Mouse (Mus musculus): ENCODE results near the gene Syt10. TPM values are rescaled to one million over a fixed set of nuclear protein-coding genes. Genes with fewer than 3 reads are reported as not detected.
"Not testable (repeated sequence)": the region's sequence is repeated elsewhere in the genome, so short reads cannot be mapped to it uniquely, and the experiment has no call there.

Gene Syt10
- 3.2 and 3.6 TPM in 2 replicates for polyA plus RNA-seq (2012; rRNA removed)

GRCm38 (mm10) chr15:89841364-89842017 is at the start of gene Syt10:
TSS of gene Syt10 (minus strand) at chr15:89841860.
- TF ChIP-seq CTCF (IDR thresholded peaks at IDR 0.05; ENCODE audit: extremely low read depth, insufficient read depth, low read length) = no peak
- TF ChIP-seq POLR2A (IDR thresholded peaks at IDR 0.05; ENCODE audit: extremely low read depth, insufficient read depth, low read length) = no peak
- Histone ChIP-seq H3K27ac (ENCODE audit: insufficient read depth, low read length) (no peak within 1 kb of the TSS), H3K4me3 (ENCODE audit: insufficient read depth, low read length) (peak within 1 kb of the TSS; percentile 91), H3K4me1 (ENCODE audit: control insufficient read depth, insufficient read depth, low read length) (no peaks in the 10 kb centered on the region)

DNA sequence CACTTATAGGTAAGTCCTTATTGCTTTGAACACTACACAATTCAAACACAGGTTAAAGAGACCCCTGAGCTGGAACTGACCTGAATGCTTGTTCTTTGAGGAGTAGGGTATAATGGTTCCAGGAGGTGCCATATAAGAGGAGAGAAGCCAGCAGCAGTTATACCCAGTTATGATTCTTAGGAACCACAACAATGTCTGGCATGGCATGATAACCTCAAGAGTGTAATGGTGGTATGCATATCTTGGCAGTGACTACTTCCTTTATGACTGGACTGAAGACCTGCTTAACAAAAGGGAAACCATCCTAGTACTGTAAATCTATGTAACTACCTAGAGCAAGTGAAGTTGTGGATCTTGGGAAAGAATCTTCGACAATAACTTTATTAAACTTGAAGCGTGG is 42.1 kb upstream of the Syt10 start:
- no peak overlapping the region for H3K4me3 ChIP-seq (ENCODE audit: insufficient read depth, low read length)
- H3K4me1 ChIP-seq (ENCODE audit: control insufficient read depth, insufficient read depth, low read length) = no peaks in the 10 kb centered on the region
- TF ChIP-seq CTCF (IDR thresholded peaks at IDR 0.05; ENCODE audit: extremely low read depth, insufficient read depth, low read length) (no peak), POLR2A (IDR thresholded peaks at IDR 0.05; ENCODE audit: extremely low read depth, insufficient read depth, low read length) (no peak)
- H3K27ac ChIP-seq (ENCODE audit: insufficient read depth, low read length) = no peak overlapping the region

DNA sequence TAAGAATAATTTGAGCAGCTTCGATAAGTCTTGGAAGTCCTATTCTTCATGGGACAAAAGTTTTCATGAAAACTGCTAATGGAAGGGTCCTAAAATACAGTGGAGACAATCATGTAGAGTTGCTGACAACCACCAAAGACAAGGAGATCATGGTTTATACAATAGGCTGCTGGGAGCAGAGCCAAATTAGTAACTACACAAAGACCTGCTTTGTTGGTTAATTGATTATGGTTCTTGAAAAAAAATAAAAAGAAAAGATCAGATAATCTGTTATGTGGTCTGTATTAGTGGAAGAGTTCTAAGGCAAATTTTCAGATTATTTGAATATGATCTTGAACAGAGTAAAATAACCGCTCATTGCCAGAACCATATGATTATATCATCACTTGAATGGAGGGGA is 37.3 kb upstream of the Syt10 start:
- H3K27ac ChIP-seq (ENCODE audit: insufficient read depth, low read length) = no peak overlapping the region
- H3K4me1 ChIP-seq (ENCODE audit: control insufficient read depth, insufficient read depth, low read length) = no peaks in the 10 kb centered on the region
- H3K4me3 ChIP-seq (ENCODE audit: insufficient read depth, low read length) = no peak overlapping the region
- TF ChIP-seq POLR2A (IDR thresholded peaks at IDR 0.05; ENCODE audit: extremely low read depth, insufficient read depth, low read length) = no peak
- TF ChIP-seq CTCF (IDR thresholded peaks at IDR 0.05; ENCODE audit: extremely low read depth, insufficient read depth, low read length) = no peak

DNA sequence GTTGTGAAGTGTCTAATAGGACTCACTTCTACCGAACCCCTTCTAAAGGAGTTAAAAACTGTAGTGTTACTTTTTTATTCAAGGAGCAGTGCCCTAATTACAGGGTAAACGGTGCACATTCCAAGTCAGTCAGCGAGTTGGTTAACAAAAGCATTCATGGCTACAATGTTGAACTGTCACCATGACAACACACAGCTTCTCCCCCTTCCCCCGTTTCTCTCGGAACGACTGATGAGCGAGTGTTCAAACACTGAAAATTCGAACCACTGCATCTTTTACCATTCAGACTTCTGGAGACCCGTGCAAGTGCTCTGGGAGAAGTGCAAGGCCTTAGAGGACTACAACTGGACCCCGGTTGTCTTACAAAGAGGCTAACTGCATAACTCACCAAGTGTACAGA is 25.6 kb downstream of the Syt10 start:
- Histone ChIP-seq H3K27ac (ENCODE audit: insufficient read depth, low read length) (no peak overlapping the region), H3K4me1 (ENCODE audit: control insufficient read depth, insufficient read depth, low read length) (no peaks in the 10 kb centered on the region), H3K4me3 (ENCODE audit: insufficient read depth, low read length) (no peak overlapping the region)
- TF ChIP-seq POLR2A (IDR thresholded peaks at IDR 0.05; ENCODE audit: extremely low read depth, insufficient read depth, low read length) (no peak), CTCF (IDR thresholded peaks at IDR 0.05; ENCODE audit: extremely low read depth, insufficient read depth, low read length) (no peak)

DNA sequence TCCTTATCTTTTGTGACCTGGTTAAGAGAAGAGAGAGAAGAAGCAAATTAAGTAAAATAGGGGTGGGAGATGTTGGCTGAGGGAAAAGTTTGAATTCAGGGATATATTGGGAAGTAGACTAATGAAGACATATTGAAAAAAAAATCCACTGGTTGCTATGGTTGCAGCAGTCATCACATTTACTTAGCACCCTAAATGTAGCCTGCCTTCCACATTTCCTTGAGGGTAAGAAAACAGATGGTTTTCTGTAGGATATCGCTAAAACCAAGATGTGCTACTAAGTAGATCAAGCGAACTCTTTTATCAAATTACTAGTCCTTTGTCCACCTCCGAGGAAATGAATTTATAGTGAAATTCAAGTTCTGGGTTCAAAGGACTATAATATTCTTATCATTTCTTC is 37.2 kb downstream of the Syt10 start:
- TF ChIP-seq CTCF (IDR thresholded peaks at IDR 0.05; ENCODE audit: extremely low read depth, insufficient read depth, low read length) (no peak), POLR2A (IDR thresholded peaks at IDR 0.05; ENCODE audit: extremely low read depth, insufficient read depth, low read length) (no peak)
- Histone ChIP-seq H3K4me3 (ENCODE audit: insufficient read depth, low read length) (no peak overlapping the region), H3K4me1 (ENCODE audit: control insufficient read depth, insufficient read depth, low read length) (0 out of 2 replicates have a peak, but pooled peaks cover 2% of the 10 kb centered on the region), H3K27ac (ENCODE audit: insufficient read depth, low read length) (no peak overlapping the region)

DNA sequence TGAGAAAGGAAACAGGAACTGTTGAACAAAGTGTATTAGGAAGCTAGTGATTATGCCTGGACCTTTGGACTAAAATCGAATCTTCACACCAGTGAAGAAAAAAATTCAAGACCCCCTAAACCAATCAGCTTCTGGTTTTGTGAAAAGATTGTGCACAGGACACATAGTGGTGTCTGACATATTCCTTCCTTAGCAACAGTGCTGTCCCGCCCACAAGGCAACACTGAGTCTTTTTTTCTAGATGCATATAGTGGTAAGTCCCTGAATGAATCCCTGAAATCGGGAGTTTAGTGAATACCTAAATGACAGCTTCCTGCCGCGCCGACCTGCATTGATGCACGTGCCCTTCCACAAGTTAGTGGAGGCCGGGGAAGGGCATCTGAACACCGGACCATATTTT is 61.7 kb downstream of the Syt10 start:
- Histone ChIP-seq H3K4me3 (ENCODE audit: insufficient read depth, low read length) (0 out of 2 replicates have a peak overlapping the region, but pooled peaks have one; percentile 16), H3K4me1 (ENCODE audit: control insufficient read depth, insufficient read depth, low read length) (no peaks in the 10 kb centered on the region), H3K27ac (ENCODE audit: insufficient read depth, low read length) (no peak overlapping the region)
- TF ChIP-seq POLR2A (IDR thresholded peaks at IDR 0.05; ENCODE audit: extremely low read depth, insufficient read depth, low read length) (no peak), CTCF (IDR thresholded peaks at IDR 0.05; ENCODE audit: extremely low read depth, insufficient read depth, low read length) (no peak)

DNA sequence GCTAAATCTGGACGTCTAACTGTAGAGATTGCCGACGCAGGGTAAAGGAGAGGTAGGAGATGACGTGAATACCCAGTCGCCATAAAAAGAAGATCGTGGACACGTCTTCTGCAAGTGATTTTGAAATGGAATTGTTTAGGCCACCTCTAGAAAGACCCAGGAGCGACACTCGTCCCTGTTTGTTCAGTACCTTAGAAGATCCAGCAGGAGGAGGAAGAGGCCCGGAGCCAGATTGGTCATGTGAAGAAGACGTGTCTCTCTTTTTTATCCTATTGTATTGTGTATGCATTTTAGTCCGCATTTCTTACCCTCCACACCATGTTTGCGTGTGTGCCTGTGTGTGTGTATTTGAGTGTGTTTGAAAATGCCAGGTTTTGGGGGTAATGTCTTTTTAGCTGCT is 75.6 kb downstream of the Syt10 start:
- H3K27ac ChIP-seq (ENCODE audit: insufficient read depth, low read length); H3K4me1 ChIP-seq (ENCODE audit: control insufficient read depth, insufficient read depth, low read length); H3K4me3 ChIP-seq (ENCODE audit: insufficient read depth, low read length): not testable (repeated sequence)

DNA sequence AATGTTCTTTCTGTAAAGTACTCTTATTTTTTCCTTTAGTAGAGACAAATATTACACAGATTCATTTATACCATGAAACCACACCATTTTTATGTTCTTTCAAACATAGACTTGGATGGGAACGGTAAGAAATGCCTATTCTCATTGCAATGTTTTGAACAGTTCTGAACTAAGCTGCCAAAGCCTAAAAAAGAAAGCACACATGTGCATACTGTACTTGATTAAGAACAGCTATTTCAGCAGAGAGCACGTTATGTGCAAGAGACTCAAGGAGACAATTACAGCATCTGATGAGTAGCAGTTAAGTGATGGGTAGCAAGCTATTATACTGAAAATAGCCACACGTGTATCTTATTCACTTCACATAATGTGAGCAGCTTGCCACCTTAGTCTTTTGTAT is 108.0 kb downstream of the Syt10 start:
- no peak for TF ChIP-seq POLR2A (IDR thresholded peaks at IDR 0.05; ENCODE audit: extremely low read depth, insufficient read depth, low read length)
- no peak for TF ChIP-seq CTCF (IDR thresholded peaks at IDR 0.05; ENCODE audit: extremely low read depth, insufficient read depth, low read length)
- Histone ChIP-seq H3K27ac (ENCODE audit: insufficient read depth, low read length) (no peak overlapping the region), H3K4me1 (ENCODE audit: control insufficient read depth, insufficient read depth, low read length) (no peaks in the 10 kb centered on the region), H3K4me3 (ENCODE audit: insufficient read depth, low read length) (no peak overlapping the region)

Other genes starting within 250 kb of the Syt10 start
- 96.6 and 101 TPM in 2 replicates for gene Rabl2, start 249.9 kb downstream of the Syt10 start, polyA plus RNA-seq (2012; rRNA removed)

All from cortical plate, adult 2 months (tissue).